Mouse (Mus musculus) adrenal gland, postnatal 10 days (tissue): Measurements from ENCODE around the gene Otub2. TPM values are rescaled to one million over a fixed set of nuclear protein-coding genes. Genes with fewer than 3 reads are reported as not detected.

Source experiments
- DNase-seq: peaks from one replicate; pipeline ENCODE4 v3.0.0; 2021; ENCODE audit warnings: mixed read lengths
- total RNA-seq, 2 experiments: library from RNA; stranded (reverse); gene quantifications; 2 replicates each; pipeline ENCODE4 v1.2.3; 2021

Gene Otub2
- total RNA-seq, 2 experiments from 2014 or later, result 3.6 to 4.4 TPM

- DNase-seq, result peak; percentile 72
Measured at GRCm38 (mm10) chr12:103371711-103372110, 16.8 kb upstream of the Otub2 start.

- DNase-seq, result no peak
Measured at GRCm38 (mm10) chr12:103373530-103374236, 14.8 kb upstream of the Otub2 start.

- no peak for DNase-seq
Measured at GRCm38 (mm10) chr12:103376124-103376523, 12.4 kb upstream of the Otub2 start.

GRCm38 (mm10) chr12:103376774-103377173 is 11.7 kb upstream of the Otub2 start:
- no peak for DNase-seq

GRCm38 (mm10) chr12:103380226-103380625 is 8.3 kb upstream of the Otub2 start:
- no peak for DNase-seq

GRCm38 (mm10) chr12:103389348-103389727 is 856 bp downstream of the Otub2 start:
- DNase-seq, result no peak

DNA sequence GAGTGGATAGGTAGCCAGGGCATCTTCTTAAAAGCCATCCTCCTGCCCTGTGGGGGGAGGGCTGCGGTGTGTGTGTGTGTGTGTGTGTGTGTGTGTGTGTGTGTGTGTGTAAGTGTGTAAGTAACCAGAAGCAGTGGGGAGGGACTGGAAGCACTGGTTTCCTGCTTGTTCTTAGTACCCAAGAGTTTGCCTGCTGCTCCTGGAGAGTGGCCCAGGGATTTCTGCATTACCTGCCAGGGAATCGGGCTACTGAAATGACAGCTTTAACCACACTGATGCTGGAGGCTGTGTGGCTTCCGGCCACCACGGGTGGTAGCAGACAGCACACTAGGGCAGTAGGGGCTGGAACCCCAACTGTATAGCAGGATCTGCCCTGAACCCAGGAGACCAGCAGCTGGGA is 1.5 kb downstream of the Otub2 start:
- no peak for DNase-seq

DNA sequence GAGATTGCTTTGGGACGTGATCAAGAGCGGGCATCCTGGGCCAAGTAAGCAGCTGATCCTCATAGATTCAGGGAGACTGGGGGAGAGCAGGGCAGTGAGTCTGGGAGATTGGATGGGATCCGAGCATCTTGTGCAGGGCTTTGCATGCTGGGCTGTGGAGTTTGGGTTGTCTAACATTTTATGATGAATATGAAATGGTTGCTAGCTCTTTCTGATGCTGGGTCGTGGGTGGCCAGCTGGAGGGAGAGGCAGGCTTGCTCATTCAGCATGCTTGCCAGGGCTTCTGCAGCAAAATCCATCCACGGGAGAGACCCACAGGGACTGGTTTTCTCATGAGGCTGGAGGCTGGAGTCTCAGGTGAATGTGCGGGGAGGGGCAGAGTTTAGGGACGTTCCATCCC is 2.6 kb downstream of the Otub2 start:
- DNase-seq, result no peak

DNA sequence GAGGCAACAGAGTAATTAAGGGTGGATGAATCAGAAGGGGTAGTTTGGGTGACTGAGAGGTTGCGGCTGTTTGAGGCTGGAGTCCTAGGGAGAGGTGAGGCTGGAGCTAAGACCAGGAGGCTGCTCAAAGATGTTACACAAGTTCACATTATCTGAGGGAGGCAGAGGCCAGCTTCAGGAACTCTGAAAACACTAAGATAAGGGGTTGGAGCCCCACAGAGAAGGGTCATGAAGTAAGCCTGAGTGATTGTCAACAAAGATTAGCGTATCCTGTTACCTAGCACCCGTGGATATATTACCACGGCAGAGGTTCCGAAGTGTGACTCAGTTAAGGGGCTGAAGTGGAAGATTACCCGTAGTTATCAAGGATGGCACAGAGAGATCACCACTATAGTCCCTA is 5.0 kb downstream of the Otub2 start:
- no peak for DNase-seq

DNA sequence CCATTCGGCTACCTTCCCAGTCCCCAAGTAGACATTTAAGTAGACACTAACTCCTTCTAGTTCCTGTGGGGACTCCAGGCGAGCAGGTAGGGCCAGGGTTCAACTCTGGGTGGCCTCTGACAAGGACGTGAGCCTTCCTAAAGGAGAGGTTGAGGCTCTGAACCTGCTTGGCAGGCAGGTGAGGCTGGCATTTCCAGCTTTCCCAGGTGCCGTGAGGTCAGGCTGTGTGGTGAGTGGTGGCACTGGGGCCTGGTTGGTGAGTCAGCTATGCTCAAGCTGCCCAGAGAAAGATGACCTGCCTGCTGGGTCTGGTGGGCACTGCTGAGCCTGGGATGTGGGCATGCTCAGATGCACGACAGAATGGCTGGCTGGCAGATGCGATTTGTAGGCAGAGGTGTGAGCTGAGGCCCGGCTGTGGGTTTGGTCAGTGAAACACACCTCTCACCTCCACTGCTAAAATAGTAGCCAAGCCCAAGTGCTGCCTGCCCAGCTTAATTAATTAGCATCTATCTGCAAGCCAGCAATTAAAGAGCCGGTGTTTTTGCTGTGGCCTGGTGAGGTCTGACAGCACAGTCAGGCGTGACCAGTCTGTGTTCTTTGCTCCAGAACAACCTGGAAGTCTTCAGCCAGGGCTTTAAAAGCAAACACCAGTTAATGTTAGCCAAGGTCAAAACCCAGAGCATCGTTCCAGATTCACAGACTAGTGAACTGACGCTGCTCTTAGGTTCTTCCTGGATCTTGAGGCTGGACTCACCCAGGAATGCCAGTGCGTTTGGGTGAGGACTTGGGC is 7.2 kb downstream of the Otub2 start:
- DNase-seq, result no peak

GRCm38 (mm10) chr12:103396751-103397150 is 8.3 kb downstream of the Otub2 start:
- no peak for DNase-seq

GRCm38 (mm10) chr12:103404131-103404530 is 15.6 kb downstream of the Otub2 start:
- no peak for DNase-seq

DNA sequence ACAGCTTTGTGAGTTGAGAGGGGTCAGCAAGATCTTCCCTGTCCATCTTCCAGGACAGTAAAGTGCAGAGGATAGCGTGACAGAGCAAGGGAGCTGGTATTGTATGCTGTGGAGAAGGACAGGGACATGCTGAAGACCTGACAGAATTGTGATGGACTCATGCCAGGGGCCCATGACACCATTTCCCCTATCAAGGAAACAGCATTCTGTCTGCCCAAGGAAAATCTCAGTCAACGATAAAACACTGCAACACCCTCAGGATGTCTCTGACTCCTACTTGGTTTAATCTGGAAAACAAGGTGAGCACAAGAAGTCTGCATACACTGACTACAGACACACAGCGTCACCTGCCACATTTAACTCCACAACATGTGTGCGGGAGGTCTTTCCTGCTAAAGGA is 19.2 kb downstream of the Otub2 start, which contains the start of gene 9330161L09Rik:
Gene 9330161L09Rik, minus strand, starts transcription at position 101 of the 400 bp plus-strand sequence.
- DNase-seq, result no peak

- DNase-seq, result no peak
Measured at GRCm38 (mm10) chr12:103408144-103408543, 19.7 kb downstream of the Otub2 start.

DNA sequence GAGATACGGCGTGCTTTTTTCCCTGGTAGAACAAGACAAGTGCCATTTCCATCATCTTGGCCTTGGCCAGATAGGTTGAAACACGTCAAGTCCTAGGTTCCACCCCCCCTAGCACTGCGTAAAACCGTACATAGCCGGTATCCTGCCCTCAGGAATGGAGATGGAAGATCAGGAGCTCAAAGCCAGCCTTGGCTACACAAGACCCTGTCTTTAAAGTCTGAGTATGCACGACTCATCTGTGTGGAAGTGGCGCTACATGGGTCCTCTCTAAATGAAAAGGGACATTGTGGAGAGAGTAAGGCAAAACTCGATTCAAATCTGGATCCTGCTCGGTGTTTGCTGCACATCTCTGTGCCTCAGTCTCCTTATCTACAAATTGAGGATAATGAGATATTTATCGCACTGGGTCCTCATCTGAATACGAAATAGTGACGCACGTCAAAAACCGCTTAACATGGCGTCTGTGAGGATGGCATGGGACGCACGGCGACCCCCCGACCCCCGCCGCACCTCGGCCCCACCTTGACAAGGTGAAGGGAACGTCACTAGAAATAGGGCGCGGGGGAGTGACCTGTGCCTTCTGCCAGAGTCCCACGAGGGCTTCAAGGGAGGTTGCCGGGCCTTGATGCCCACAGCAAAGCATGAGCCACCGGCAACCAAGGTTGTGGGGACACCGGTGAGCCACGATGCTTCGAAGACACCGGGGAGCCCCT is 36.7 kb downstream of the Otub2 start:
- DNase-seq, result no peak

DNA sequence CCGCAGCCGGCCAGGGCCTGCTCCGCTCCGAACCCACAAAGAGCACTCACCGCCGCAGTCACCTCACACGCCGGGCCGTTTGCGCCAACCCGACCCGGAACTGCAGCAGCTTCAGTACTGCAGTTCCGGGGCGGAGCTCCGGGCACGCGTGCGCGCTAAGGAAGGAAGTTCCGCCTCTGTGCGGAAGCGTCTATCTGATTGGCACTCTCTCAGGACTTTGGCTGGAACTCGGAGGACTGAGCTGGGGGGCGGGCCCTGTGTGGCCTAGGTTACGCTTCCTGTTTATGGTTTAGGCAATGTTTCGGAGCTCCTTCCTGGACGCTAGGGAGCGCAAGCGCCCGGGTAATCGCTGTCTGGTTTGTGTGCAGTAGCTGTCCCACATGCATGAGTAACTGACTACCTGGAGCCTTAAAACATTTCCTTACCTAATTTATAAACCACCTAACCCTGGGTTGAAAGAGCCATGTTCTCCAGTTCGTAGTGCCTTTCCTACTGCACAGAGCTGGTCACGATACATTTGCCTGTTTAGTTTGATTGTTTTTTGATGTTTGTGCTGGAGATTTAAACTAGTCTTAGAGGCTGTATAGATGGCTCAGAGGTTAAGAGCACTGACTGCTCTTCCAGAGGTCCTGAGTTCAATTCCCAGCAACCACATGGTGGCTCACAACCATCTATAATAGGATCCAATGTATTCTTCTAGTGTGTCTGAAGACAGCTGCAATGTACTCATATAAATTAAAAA is 37.4 kb downstream of the Otub2 start, which contains the start of gene Ddx24:
Gene Ddx24, minus strand, starts transcription at position 102 of the 742 bp plus-strand sequence.
- peak; percentile 97 for DNase-seq

- DNase-seq, result no peak
Measured at GRCm38 (mm10) chr12:103426710-103427109, 38.2 kb downstream of the Otub2 start.

DNA sequence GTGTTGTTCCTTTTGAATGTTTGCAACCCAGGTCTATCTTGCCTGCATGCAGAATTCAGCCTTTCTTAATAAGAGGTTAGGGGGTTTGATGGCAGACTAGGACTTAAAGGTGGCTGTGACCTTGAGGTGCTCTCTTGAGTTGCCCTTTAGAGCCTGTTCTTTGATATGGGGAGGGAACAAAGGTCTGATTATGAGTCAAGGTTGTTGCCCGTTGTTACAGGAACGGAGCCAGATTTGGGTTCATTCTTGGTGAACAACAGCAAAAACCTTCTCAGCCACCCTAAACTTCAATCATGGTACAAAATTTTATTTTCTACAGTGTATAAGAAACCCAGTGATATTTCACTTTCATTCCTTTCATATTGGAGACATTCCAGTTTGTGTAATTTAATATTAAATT is 44.9 kb downstream of the Otub2 start:
- peak; percentile 72 for DNase-seq

DNA sequence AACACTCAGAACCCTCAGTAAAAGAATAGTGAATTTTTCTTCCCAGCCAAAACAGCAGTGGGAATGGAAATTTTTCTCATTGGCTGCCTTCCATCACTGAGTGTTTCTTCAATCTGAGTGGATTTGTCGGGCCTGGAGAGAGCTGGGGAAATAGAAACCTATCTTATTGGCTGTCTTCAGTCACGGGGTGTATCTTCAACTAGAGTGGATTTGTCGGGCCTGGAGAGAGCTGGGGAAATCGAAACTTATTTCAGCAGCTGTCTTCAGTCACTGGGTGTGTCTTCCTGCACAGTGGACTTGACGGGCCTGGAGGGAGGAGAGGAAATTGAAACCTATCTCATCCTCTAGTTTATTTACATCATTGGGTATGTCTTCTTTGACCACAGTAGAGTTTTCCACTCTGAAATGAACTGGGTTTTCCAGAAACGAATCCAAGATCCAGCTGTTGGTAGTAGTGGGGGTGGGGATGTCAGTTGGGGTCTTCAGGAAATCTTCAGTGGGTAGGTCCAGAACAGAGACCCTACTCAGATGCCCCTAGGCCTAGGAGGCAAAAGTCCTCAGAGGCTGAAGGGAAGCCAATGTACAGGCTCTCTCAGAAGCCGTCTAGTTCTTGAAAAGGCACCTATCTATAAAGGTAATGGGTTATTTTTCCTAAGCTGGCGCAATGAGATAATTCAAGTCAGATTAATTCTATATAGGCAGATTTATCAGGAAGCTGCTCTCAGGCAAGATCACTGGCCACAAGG is 45.7 kb downstream of the Otub2 start, which contains the start of gene Ifi27:
Gene Ifi27, plus strand, starts transcription at position 226 of the 746 bp plus-strand sequence.
- peak; percentile 84 for DNase-seq

- no peak for DNase-seq
Measured at GRCm38 (mm10) chr12:103434861-103435260, 46.4 kb downstream of the Otub2 start.

DNA sequence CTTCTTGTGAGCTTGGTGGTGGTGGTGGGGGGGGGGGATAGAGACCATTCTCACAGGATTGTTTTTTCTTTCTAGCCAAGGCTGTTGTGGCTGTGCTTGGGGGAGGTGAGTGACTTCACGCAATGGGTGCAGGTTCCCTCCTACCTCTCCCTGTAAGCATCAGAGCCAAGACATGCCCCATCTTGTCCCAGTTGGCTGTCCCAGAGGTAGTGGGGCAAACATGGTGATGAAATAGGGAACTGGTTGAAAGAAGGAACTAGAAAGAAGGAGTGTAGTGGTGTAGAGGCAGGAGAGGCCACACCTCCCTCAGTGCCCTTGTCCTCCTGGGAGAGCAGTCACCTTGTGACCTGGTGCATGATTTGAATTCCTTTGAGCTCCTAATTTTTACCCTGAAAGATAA is 49.1 kb downstream of the Otub2 start:
- peak; percentile 62 for DNase-seq
